Mouse (Mus musculus): ENCODE measurements at regions not wholly inside any gene's neighbourhood (a gene's known extent, or its start where the extent isn't known, plus 50 kb on each side); places are given as distances from the start of the nearest gene placed in this dataset.
A peak's percentile ranks its signal among the peaks of the same experiment; 100 is the strongest.
"Not testable (repeated sequence)": the region's sequence is repeated elsewhere in the genome, so short reads cannot be mapped to it uniquely, and the experiment has no call there.

GRCm38 (mm10) chr15:89730320-89730719, 111.3 kb downstream of the Syt10 start:
- peak; percentile 55 for DNase-seq

- DNase-seq: no peak
Observed at GRCm38 (mm10) chr15:89724356-89724755, 117.3 kb downstream of the Syt10 start.

DNA sequence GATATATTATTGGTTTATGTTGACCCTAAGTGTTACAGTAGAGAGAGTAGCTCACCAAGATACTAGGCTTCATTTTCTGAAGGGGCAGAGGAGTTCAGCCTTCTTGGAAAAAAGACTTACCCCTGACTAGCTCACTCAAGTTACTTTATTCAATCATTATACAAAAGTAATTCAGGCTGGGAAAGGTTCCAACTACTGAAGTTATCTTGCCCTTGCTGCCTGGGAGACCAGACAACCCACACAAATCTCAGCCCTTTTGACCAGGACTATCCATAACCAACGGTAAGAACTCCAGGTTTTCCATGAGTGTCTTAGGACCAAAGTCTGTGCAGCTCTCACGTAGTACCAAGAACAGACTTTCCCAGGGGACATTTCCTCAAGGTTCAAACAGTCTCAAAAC, 105.5 kb upstream of the Rabl2 start:
- DNase-seq: no peak

DNA sequence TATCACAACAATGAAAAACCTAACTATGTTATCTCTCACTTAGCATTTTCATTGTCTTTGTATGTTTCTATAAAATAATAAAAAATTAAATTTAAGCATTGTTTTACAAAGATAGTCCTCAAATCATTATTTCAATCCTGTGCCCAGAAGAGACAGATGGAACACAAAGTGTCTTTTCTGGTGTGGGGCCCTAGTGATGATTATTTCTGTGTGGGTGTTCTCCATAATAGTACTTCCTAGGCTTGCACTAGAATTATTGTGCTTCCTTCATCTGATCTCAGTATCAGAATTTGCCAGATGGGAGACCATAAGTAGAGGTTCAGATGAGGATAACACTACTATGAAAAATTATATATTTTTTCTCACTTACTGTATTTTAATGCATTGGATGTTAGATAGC, 84.6 kb upstream of the Rabl2 start:
- no peak for DNase-seq

GRCm38 (mm10) chr15:89656558-89656957, 64.8 kb upstream of the Rabl2 start:
- DNase-seq: not testable (repeated sequence)
